Comparison of ENCODE assay signal across 10 mouse cellular contexts in genomic region chr3:88235216-88235615, GRCm38 (mm10). TPM values are rescaled to one million over a fixed set of nuclear protein-coding genes. Genes with fewer than 3 reads are reported as not detected.
DNase-seq lines count a peak whose midpoint lies in the region; ATAC-seq and TF ChIP-seq lines count a peak whose summit lies in the region.
"Had no signal": no experiment of that assay in that cellular context is flagged by ENCODE, and none has a peak within 500 bp of the region (broad histone marks: within the 10 kb centered on the region; RNA-seq: fewer than 3 reads in every experiment).

No protein-coding gene starts in this region.

- no peaks in the 10 kb centered on the region for H3K9me3 ChIP-seq in hindbrain, embryonic 15.5 days
- H3K9me3 ChIP-seq: embryonic facial prominence, embryonic 15.5 days had no signal

- H3K27ac ChIP-seq in heart, adult 2 months = no peak overlapping the region
- H3K27ac ChIP-seq in hindbrain, embryonic 15.5 days (replicated peaks) = peak overlapping the region; percentile 47; the same call in 1 of the 2 replicates
- H3K27ac ChIP-seq: embryonic facial prominence, embryonic 15.5 days had no signal

- intact Hi-C loops in heart, adult 2 months (cut with DNase I) = no loop called here
- intact Hi-C loops in gastrocnemius, postnatal 14 days (cut with DNase I; ENCODE audit: low total_unique reads) = no loop called here

- H3K27me3 ChIP-seq in heart, adult 2 months (ENCODE audit: control insufficient read depth, insufficient read depth, low read length) = peaks cover 7% of the 10 kb centered on the region; the same call in 1 of the 2 replicates
- peaks cover 2% of the 10 kb centered on the region for H3K27me3 ChIP-seq in hindbrain, embryonic 15.5 days

- no peak for TF ChIP-seq EP300 in heart, adult 2 months (IDR thresholded peaks at IDR 0.05; ENCODE audit: insufficient read depth, low read depth, low read length)

- H3K36me3 ChIP-seq in heart, adult 2 months (ENCODE audit: control insufficient read depth, insufficient read depth, low read length) = no peaks in the 10 kb centered on the region
- 0 out of 2 replicates have a peak, but pooled peaks cover 2% of the 10 kb centered on the region for H3K36me3 ChIP-seq in hindbrain, embryonic 15.5 days
- H3K36me3 ChIP-seq: embryonic facial prominence, embryonic 15.5 days had no signal

- H3K9ac ChIP-seq in heart, adult 2 months (ENCODE audit: low read depth, low read length) = no peak overlapping the region
- H3K9ac ChIP-seq in hindbrain, embryonic 15.5 days = no peak overlapping the region
- H3K9ac ChIP-seq: embryonic facial prominence, embryonic 15.5 days had no signal

- 6% methylated on average over 3 of the region's 3 CpGs for WGBS in heart, adult 2 months
- WGBS in hindbrain, embryonic 15.5 days = 12% methylated on average over 3 of the region's 3 CpGs

- H3K4me3 ChIP-seq in heart, adult 2 months = no peak overlapping the region
- no peak overlapping the region for H3K4me3 ChIP-seq in hindbrain, embryonic 15.5 days
- H3K4me3 ChIP-seq: embryonic facial prominence, embryonic 15.5 days had no signal

- no peaks in the 10 kb centered on the region for H3K79me2 ChIP-seq in heart, adult 2 months (replicated peaks; ENCODE audit: control insufficient read depth, insufficient read depth, low read length)

- no peaks in the 10 kb centered on the region for H3K4me1 ChIP-seq in heart, adult 2 months (ENCODE audit: control insufficient read depth, insufficient read depth, low read length)
- peaks cover 66% of the 10 kb centered on the region for H3K4me1 ChIP-seq in hindbrain, embryonic 15.5 days (replicated peaks)
- H3K4me1 ChIP-seq: embryonic facial prominence, embryonic 15.5 days had no signal

- no peak overlapping the region for H3K4me2 ChIP-seq in hindbrain, embryonic 15.5 days
- H3K4me2 ChIP-seq: embryonic facial prominence, embryonic 15.5 days had no signal

- TF ChIP-seq POLR2A in heart, adult 2 months (IDR thresholded peaks at IDR 0.05; ENCODE audit: insufficient read depth, low read depth, low read length) = no peak

- DNase-seq in heart, adult 2 months = no peak
- DNase-seq in heart, adult 9 months (ENCODE audit: low spot score in 2 of 2) = no peak
- peak; percentile 48 for DNase-seq in right cerebral cortex, postnatal 4 days
- DNase-seq in right cerebral cortex, adult 2 months (ENCODE audit: low spot score in 2 of 2) = no peak
- DNase-seq in urinary bladder, postnatal 14 days (ENCODE audit: low spot score) = no peak
- no peak for DNase-seq in gastrocnemius, postnatal 14 days
- no peak for DNase-seq in adrenal gland, postnatal 4 days (ENCODE audit: low spot score in 2 of 2)

- ATAC-seq in hindbrain, embryonic 15.5 days (ENCODE audit: low FRiP score, low read depth) = no peak

- TF ChIP-seq CTCF in heart, adult 2 months (IDR thresholded peaks at IDR 0.05) = peak; percentile 41

RNA-seq across cellular contexts. Expression of gene Rhbg, which starts 19.3 kb away (rescaled TPM):
- total RNA-seq in heart, adult 2 months (2021) = not detected
- 0.20 TPM in 1 of 2 replicates, not detected in the other for polyA plus RNA-seq in heart, adult 2 months (2012; rRNA removed)
- polyA plus RNA-seq in hindbrain, embryonic 15.5 days (2015; fragmentation: Nextera tagmentation; extraction: Ambion mirVana) = 0.55 and 0.60 TPM in 2 replicates
- total RNA-seq in gastrocnemius, postnatal 14 days (2021) = not detected
- total RNA-seq in adrenal gland, postnatal 4 days (2021) = 1 to 10 TPM; 2.2 to 3.8 TPM

RNA-seq across cellular contexts. Expression of gene Gm38392, which starts 51.8 kb away (rescaled TPM):
- total RNA-seq in heart, adult 2 months (2021) = under 1 TPM; 0.26 to 0.27 TPM
- 0.23 TPM in 1 of 2 replicates, not detected in the other for polyA plus RNA-seq in heart, adult 2 months (2012; rRNA removed)
- 0.35 TPM in 1 of 2 replicates, not detected in the other for polyA plus RNA-seq in hindbrain, embryonic 15.5 days (2015; fragmentation: Nextera tagmentation; extraction: Ambion mirVana)
- under 1 TPM; 0.35 to 0.44 TPM for total RNA-seq in gastrocnemius, postnatal 14 days (2021)
- total RNA-seq in adrenal gland, postnatal 4 days (2021) = 1 to 10 TPM in 1 of 2 experiments, under 1 TPM in 1; 0.65 to 1.4 TPM
- polyA plus RNA-seq: large intestine, adult 2 months had no signal
